26 mouse cellular contexts compared by ENCODE assay signal in the genomic region with DNA sequence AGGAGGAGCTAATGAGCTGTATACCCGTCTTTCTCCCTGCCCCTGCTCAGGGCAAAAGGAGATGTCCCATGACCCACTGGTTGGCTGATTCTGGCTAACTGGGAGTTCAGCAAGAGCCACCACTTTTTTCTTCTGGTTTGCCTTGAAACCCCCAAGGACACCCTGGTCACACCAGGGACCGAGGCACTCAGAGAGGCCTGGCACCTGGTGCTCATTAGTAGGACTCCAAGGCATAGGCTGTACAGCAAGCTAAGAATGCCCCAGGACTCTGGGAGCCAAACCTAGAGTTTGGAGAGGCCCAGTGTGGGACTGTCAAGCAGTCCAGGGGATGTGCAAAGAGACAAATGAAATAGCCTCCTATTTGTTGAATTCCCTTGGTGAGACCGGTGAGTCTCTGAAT.
DNase-seq lines count a peak whose midpoint lies in the region; ATAC-seq lines count a peak whose summit lies in the region.
"Had no signal": no experiment of that assay in that cellular context is flagged by ENCODE, and none has a peak within 500 bp of the region (broad histone marks: within the 10 kb centered on the region; RNA-seq: fewer than 3 reads in every experiment).

No protein-coding gene starts in this region.

- H3K27ac ChIP-seq in forebrain, embryonic 10.5 days = peak overlapping the region; percentile 66
- no peak overlapping the region for H3K27ac ChIP-seq in forebrain, embryonic 15.5 days (replicated peaks)
- peak overlapping the region; percentile 50 for H3K27ac ChIP-seq in limb, embryonic 12.5 days
- H3K27ac ChIP-seq: embryonic facial prominence, embryonic 13.5 days; forebrain, embryonic 13.5 days; heart, embryonic 13.5 days; hindbrain, embryonic 14.5 days; hindbrain, postnatal 0 days had no signal

- 52% methylated on average over 3 of the region's 3 CpGs for WGBS in forebrain, embryonic 10.5 days
- 57% methylated on average over 3 of the region's 3 CpGs for WGBS in forebrain, embryonic 15.5 days
- WGBS in limb, embryonic 12.5 days = 33% methylated on average over 3 of the region's 3 CpGs

- no peaks in the 10 kb centered on the region for H3K27me3 ChIP-seq in forebrain, embryonic 10.5 days (ENCODE audit: poor library complexity, severe bottlenecking)
- no peaks in the 10 kb centered on the region for H3K27me3 ChIP-seq in forebrain, embryonic 15.5 days
- H3K27me3 ChIP-seq in limb, embryonic 12.5 days = no peaks in the 10 kb centered on the region
- H3K27me3 ChIP-seq: embryonic facial prominence, embryonic 13.5 days; forebrain, embryonic 13.5 days had no signal

- peak; percentile 24 for DNase-seq in forebrain, embryonic 10.5 days (ENCODE audit: extremely low spot score, low spot score)
- DNase-seq in forelimb bud, embryonic 11.5 days (ENCODE audit: low read depth, low spot score) = peak; percentile 54
- no peak for DNase-seq in testis, postnatal 10 days (ENCODE audit: low spot score)
- DNase-seq: adrenal gland, adult 2 months; adrenal gland, postnatal 14 days; cerebellum, adult 11 months; cerebellum, adult 2 months; cerebellum, adult 9-11 months; cerebellum, postnatal 36 days; forebrain, postnatal 0 days; gastrocnemius, postnatal 25 days; heart, adult 18-20 months; heart, postnatal 14 days; heart, postnatal 4 days had no signal

- H3K9ac ChIP-seq in forebrain, embryonic 15.5 days (replicated peaks) = no peak overlapping the region
- no peak overlapping the region for H3K9ac ChIP-seq in limb, embryonic 12.5 days (replicated peaks)
- H3K9ac ChIP-seq: embryonic facial prominence, embryonic 13.5 days; forebrain, embryonic 13.5 days; forebrain, postnatal 0 days; heart, embryonic 13.5 days; hindbrain, embryonic 14.5 days had no signal

- H3K4me3 ChIP-seq in forebrain, embryonic 10.5 days = no peak overlapping the region
- no peak overlapping the region for H3K4me3 ChIP-seq in forebrain, embryonic 15.5 days
- H3K4me3 ChIP-seq in limb, embryonic 12.5 days (replicated peaks) = no peak overlapping the region
- H3K4me3 ChIP-seq: embryonic facial prominence, embryonic 13.5 days; erythroblast, embryonic 14.5 days; forebrain, embryonic 13.5 days; heart, embryonic 13.5 days had no signal

- no peak for ATAC-seq in forebrain, embryonic 15.5 days (replicated peaks)
- ATAC-seq in limb, embryonic 12.5 days (ENCODE audit: insufficient number of reproducible peaks, insufficient read depth, low FRiP score, low TSS enrichment, low read depth) = no peak
- no peak for ATAC-seq in megakaryocyte, adult 5-6 weeks (ENCODE audit: poor library complexity, severe bottlenecking)
- ATAC-seq: CD4-positive, CD25-positive, alpha-beta regulatory T cell, adult 4 months; forebrain, embryonic 13.5 days; forebrain, postnatal 0 days; hindbrain, postnatal 0 days; inflammation-experienced regulatory T-cells, adult 6 months; intestine, embryonic 16.5 days had no signal

- H3K4me2 ChIP-seq in forebrain, embryonic 15.5 days (replicated peaks) = no peak overlapping the region
- no peak overlapping the region for H3K4me2 ChIP-seq in limb, embryonic 12.5 days
- H3K4me2 ChIP-seq: embryonic facial prominence, embryonic 13.5 days; forebrain, embryonic 13.5 days; heart, embryonic 13.5 days; hindbrain, embryonic 14.5 days had no signal

- H3K36me3 ChIP-seq in forebrain, embryonic 10.5 days (replicated peaks) = no peaks in the 10 kb centered on the region
- H3K36me3 ChIP-seq in forebrain, embryonic 15.5 days = no peaks in the 10 kb centered on the region
- H3K36me3 ChIP-seq in limb, embryonic 12.5 days = no peaks in the 10 kb centered on the region
- H3K36me3 ChIP-seq: embryonic facial prominence, embryonic 13.5 days; heart, embryonic 13.5 days had no signal

- H3K4me1 ChIP-seq in forebrain, embryonic 10.5 days = peaks cover 45% of the 10 kb centered on the region
- 0 out of 2 replicates have a peak, but pooled peaks cover 13% of the 10 kb centered on the region for H3K4me1 ChIP-seq in forebrain, embryonic 15.5 days
- H3K4me1 ChIP-seq in limb, embryonic 12.5 days (replicated peaks) = peaks cover 45% of the 10 kb centered on the region
- H3K4me1 ChIP-seq: heart, embryonic 13.5 days had no signal

- peaks cover 25% of the 10 kb centered on the region for H3K9me3 ChIP-seq in forebrain, embryonic 10.5 days
- H3K9me3 ChIP-seq in forebrain, embryonic 15.5 days = no peaks in the 10 kb centered on the region
- H3K9me3 ChIP-seq in limb, embryonic 12.5 days = no peaks in the 10 kb centered on the region
- H3K9me3 ChIP-seq: embryonic facial prominence, embryonic 13.5 days had no signal
